Mouse (Mus musculus) kidney, embryonic 14.5 days (tissue): ENCODE data around the gene Efna5. TPM values are rescaled to one million over a fixed set of nuclear protein-coding genes. Genes with fewer than 3 reads are reported as not detected.

Experiments used
- ATAC-seq: fragments of 200-750 bp; cut with Nextera tagmentation; 2 replicates; pipeline ENCODE4 v1.8.0; 2017; ENCODE audit warnings: moderate number of reproducible peaks, mild to moderate bottlenecking, moderate TSS enrichment, moderate library complexity; ENCODE audit not compliant: low FRiP score, low TSS enrichment
- H3K27ac ChIP-seq: fragments of 300-500 bp; sonication (generic); 2 replicates; pipeline ENCODE4 v1.5.1; 2014; ENCODE audit warnings: low read depth, mild to moderate bottlenecking, low read length, moderate library complexity, mixed read lengths
- H3K27me3 ChIP-seq: fragments of 300-500 bp; sonication (generic); 2 replicates; pipeline ENCODE4 v1.6.1; 2014; ENCODE audit warnings: mild to moderate bottlenecking, low read length; ENCODE audit not compliant: control insufficient read depth, insufficient read depth
- H3K36me3 ChIP-seq: fragments of 300-500 bp; sonication (generic); 2 replicates; pipeline ENCODE4 v1.6.1; 2014; ENCODE audit warnings: low read length, mixed read lengths; ENCODE audit not compliant: control insufficient read depth, insufficient read depth
- H3K4me1 ChIP-seq: fragments of 300-500 bp; sonication (generic); 2 replicates; pipeline ENCODE4 v1.6.1; 2014; ENCODE audit warnings: low read length, mixed read lengths; ENCODE audit not compliant: control insufficient read depth, insufficient read depth
- H3K4me2 ChIP-seq: fragments of 300-500 bp; sonication (generic); replicated peaks from 2 replicates; pipeline ENCODE4 v1.6.1; 2014; ENCODE audit warnings: low read depth, mild to moderate bottlenecking, low read length
- H3K4me3 ChIP-seq: fragments of 300-500 bp; sonication (generic); 2 replicates; pipeline ENCODE4 v1.5.1; 2014; ENCODE audit warnings: mild to moderate bottlenecking, low read length
- H3K9ac ChIP-seq: fragments of 300-500 bp; sonication (generic); 2 replicates; pipeline ENCODE4 v1.6.1; 2014; ENCODE audit warnings: low read depth, mild to moderate bottlenecking, low read length, moderate library complexity
- H3K9me3 ChIP-seq: fragments of 300-500 bp; sonication (generic); 2 replicates; pipeline ENCODE4 v1.6.1; 2016; ENCODE audit warnings: low read length; ENCODE audit not compliant: control insufficient read depth
- WGBS: fragments of 180-500 bp; shearing (Covaris S2); extraction: QIAGEN DNeasy Blood & Tissue Kit; methylation state at CpG from one replicate; pipeline ENCODE4 v1.1.7; 2014; 5-methylcytosine and 5-hydroxymethylcytosine counted together
- polyA plus RNA-seq: library from polyadenylated mRNA; unstranded; fragments of >200 nt; fragmentation: Nextera tagmentation; extraction: Ambion mirVana; gene quantifications from 2 replicates; pipeline ENCODE4 v1.2.1, GENCODE M21; 2014

Gene Efna5
- polyA plus RNA-seq, 1 experiment from 2014 or later: 36.4 TPM

DNA sequence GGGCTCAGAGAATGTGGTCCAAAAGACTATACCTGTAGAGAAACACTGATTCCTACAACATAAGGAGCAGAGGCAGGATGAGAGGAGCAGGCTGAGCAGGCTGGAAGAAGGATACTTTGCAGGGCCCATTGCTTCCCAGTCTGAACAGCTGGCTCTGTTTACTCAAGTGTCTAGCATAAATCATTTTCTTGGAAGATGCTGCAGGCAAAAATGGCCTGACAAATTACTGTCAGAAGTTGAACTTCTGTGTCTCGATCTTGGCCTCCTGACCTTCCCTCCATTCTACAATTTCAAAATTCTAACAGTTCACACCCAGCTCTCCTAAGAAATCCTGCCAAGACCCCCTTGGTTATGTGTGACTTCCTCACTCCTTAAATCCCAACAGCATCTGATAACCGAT is 105.1 kb downstream of the Efna5 start:
- no peak overlapping the region for H3K4me3 ChIP-seq
- no peaks in the 10 kb centered on the region for H3K27me3 ChIP-seq
- 29% methylated on average over 2 of the region's 2 CpGs for WGBS
- ATAC-seq: peak; percentile 75; the same call in 1 of the 2 replicates
- no peaks in the 10 kb centered on the region for H3K36me3 ChIP-seq
- H3K9me3 ChIP-seq: no peaks in the 10 kb centered on the region
- no peak overlapping the region for H3K9ac ChIP-seq
- H3K4me1 ChIP-seq: peaks cover 26% of the 10 kb centered on the region; the same call in 1 of the 2 replicates
- H3K4me2 ChIP-seq: no peak overlapping the region
- no peak overlapping the region for H3K27ac ChIP-seq

GRCm38 (mm10) chr17:62775401-62775800 is 105.7 kb downstream of the Efna5 start:
- ATAC-seq: no peak
- Histone ChIP-seq H3K9me3 (no peaks in the 10 kb centered on the region), H3K27me3 (no peaks in the 10 kb centered on the region), H3K27ac (no peak overlapping the region), H3K4me2 (no peak overlapping the region), H3K4me3 (no peak overlapping the region), H3K4me1 (peaks cover 26% of the 10 kb centered on the region; the same call in 1 of the 2 replicates), H3K9ac (no peak overlapping the region), H3K36me3 (no peaks in the 10 kb centered on the region)
- WGBS: 83% methylated on average over 5 of the region's 5 CpGs

DNA sequence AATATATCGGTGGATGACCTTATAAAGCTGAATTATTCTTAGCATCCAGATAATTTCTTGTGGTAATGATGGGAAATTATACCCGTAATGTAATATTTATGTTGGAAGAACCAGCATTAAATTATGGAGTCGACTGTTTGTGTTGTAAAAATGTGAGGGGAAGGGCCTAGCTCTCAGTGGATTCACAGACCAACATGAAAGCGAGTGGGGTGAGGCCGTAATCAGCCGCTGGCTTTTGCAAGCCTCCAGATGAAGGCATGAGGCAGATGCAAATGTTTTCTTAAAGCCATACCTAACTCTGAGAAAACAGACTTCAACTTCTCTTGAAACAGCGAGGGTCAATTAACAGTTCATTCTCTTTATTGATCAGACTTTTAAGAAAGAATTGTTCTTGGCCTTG is 106.4 kb downstream of the Efna5 start:
- 75% methylated on average over 7 of the region's 7 CpGs for WGBS
- H3K9me3 ChIP-seq: no peaks in the 10 kb centered on the region
- H3K27me3 ChIP-seq: no peaks in the 10 kb centered on the region
- H3K27ac ChIP-seq: no peak overlapping the region
- peaks cover 26% of the 10 kb centered on the region; the same call in 1 of the 2 replicates for H3K4me1 ChIP-seq
- no peak overlapping the region for H3K9ac ChIP-seq
- H3K4me3 ChIP-seq: no peak overlapping the region
- H3K4me2 ChIP-seq: no peak overlapping the region
- no peak for ATAC-seq
- no peaks in the 10 kb centered on the region for H3K36me3 ChIP-seq

DNA sequence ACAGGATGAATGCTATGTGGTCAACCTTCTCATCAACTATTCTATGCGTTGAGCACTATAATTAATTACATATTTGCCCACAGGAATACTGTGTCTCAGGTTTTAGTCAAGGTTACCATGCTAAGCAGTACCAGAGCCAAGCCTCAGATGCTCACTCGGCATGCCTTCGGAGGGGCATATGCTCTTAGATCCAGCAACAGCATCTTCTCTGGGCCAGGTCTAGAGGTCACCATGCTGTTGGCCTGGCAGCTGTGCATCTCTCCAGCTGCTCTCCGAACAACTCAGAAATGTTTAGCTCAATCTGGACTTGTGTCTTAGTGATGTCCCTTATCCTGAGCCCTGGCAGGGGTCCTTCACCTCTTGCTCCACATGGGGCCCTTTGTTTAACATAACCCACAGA is 114.4 kb downstream of the Efna5 start:
- Histone ChIP-seq H3K4me2 (no peak overlapping the region), H3K9ac (no peak overlapping the region), H3K4me1 (no peaks in the 10 kb centered on the region), H3K27me3 (no peaks in the 10 kb centered on the region), H3K4me3 (no peak overlapping the region), H3K27ac (no peak overlapping the region), H3K9me3 (no peaks in the 10 kb centered on the region), H3K36me3 (no peaks in the 10 kb centered on the region)
- no peak for ATAC-seq
- WGBS: 83% methylated on average over 4 of the region's 4 CpGs

GRCm38 (mm10) chr17:62765165-62765564 is 116.0 kb downstream of the Efna5 start:
- Histone ChIP-seq H3K9ac (no peak overlapping the region), H3K4me3 (no peak overlapping the region), H3K4me1 (no peaks in the 10 kb centered on the region), H3K36me3 (no peaks in the 10 kb centered on the region), H3K27ac (no peak overlapping the region), H3K9me3 (no peaks in the 10 kb centered on the region), H3K4me2 (no peak overlapping the region), H3K27me3 (no peaks in the 10 kb centered on the region)
- 47% methylated on average over 4 of the region's 4 CpGs for WGBS
- no peak for ATAC-seq

- Histone ChIP-seq H3K4me3 (no peak overlapping the region), H3K27me3 (no peaks in the 10 kb centered on the region), H3K9me3 (no peaks in the 10 kb centered on the region), H3K4me2 (no peak overlapping the region), H3K9ac (no peak overlapping the region), H3K27ac (no peak overlapping the region), H3K4me1 (no peaks in the 10 kb centered on the region), H3K36me3 (no peaks in the 10 kb centered on the region)
- ATAC-seq: no peak
- whole genome bisulfite sequencing: 93% methylated on average over 3 of the region's 3 CpGs
These were observed 124.2 kb downstream of the Efna5 start for GRCm38 (mm10) chr17:62756951-62757350.

DNA sequence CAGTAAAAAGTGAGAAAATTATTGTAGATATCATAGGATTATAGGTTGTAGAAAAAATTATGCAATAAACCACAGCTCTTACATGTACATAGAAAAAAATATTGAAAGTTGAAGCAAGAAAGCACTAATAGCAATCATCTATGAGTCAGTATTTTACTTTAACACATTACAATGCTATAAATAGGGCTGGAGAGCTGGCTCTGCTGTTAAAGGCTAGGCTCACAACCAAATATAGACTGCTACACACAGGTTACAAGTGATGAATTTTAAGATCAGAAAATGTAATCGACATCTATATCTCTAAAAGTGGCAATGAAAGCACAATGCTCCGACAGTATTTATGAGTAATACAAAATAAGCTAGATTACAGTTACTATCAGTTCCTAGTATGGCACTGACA is 125.5 kb downstream of the Efna5 start:
- no peak overlapping the region for H3K4me2 ChIP-seq
- H3K9ac ChIP-seq: no peak overlapping the region
- H3K4me1 ChIP-seq: no peaks in the 10 kb centered on the region
- no peak for ATAC-seq
- WGBS: 96% methylated on average over 2 of the region's 2 CpGs
- no peaks in the 10 kb centered on the region for H3K27me3 ChIP-seq
- H3K9me3 ChIP-seq: no peaks in the 10 kb centered on the region
- H3K36me3 ChIP-seq: no peaks in the 10 kb centered on the region
- H3K4me3 ChIP-seq: no peak overlapping the region
- H3K27ac ChIP-seq: no peak overlapping the region

DNA sequence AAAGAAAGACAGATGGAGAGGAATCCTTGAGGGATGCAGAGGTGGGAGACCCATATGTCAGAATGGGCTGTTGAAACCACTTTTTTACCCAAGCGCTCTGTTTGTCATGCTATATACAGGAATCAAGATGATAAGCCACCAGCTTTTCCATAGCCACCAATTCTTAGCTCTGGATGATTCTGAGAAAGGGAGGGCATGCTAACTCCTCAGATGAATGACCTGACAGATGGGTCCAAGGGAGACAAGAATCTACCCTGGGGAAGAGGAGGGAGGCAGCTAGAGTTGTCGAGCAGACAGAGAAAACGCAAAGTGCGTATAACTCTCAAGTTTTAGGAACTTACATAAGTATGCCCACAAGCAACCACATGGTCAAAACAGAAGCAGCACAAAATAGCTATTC is 126.5 kb downstream of the Efna5 start:
- Histone ChIP-seq H3K27me3 (no peaks in the 10 kb centered on the region), H3K4me2 (no peak overlapping the region), H3K27ac (no peak overlapping the region), H3K4me1 (no peaks in the 10 kb centered on the region; the same call in 1 of the 2 replicates), H3K9me3 (no peaks in the 10 kb centered on the region), H3K36me3 (no peaks in the 10 kb centered on the region), H3K9ac (no peak overlapping the region), H3K4me3 (no peak overlapping the region)
- WGBS: 89% methylated on average over 4 of the region's 4 CpGs
- ATAC-seq: no peak

DNA sequence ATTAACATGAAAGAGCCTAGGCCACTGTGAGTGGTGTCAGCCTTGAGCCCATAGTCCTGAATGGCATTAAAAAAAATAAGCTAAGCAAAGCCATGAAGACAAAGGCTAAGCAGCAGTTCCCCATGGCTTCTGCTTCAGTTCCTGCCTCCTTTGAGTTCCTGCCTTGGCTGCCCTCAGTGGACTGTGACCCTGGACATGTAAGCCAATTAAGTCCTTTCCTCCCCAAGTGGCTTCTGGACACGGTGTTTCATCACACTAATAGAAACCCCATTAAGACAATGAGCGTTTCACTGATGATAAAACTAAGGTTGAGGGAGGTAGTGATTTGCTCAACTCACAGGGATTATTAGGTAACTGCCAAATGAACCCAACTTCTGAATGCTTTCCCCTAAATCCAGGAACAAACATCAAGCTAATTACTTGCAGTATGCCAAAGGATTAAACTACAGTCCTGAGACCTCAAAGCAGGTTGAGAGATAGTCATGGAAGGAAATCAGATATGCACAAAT is 128.7 kb downstream of the Efna5 start:
- WGBS: 42% methylated on average over 2 of the region's 2 CpGs

More for the DNA sequence above, 128.7 kb downstream of the Efna5 start:
- Histone ChIP-seq H3K9ac (no peak overlapping the region), H3K27me3 (no peaks in the 10 kb centered on the region), H3K4me2 (no peak overlapping the region), H3K27ac (no peak overlapping the region), H3K9me3 (no peaks in the 10 kb centered on the region), H3K4me1 (peaks cover 16% of the 10 kb centered on the region), H3K4me3 (no peak overlapping the region), H3K36me3 (no peaks in the 10 kb centered on the region)
- no peak for ATAC-seq
